Mouse (Mus musculus) myocyte (in vitro differentiated cells): ENCODE measurements around the gene Kalrn.

Experiments
- E2F4 ChIP-seq: IDR thresholded peaks from one replicate; pipeline ENCODE4 v1.6.1; 2011; ENCODE audit warnings: mild to moderate bottlenecking, control low read depth, moderate library complexity; ENCODE audit not compliant: insufficient read depth
- MAX ChIP-seq: IDR thresholded peaks from one replicate; pipeline ENCODE4 v1.6.1; 2011; ENCODE audit warnings: low read depth, mild to moderate bottlenecking, control low read depth
- MYOD1 ChIP-seq, 3 experiments: IDR thresholded peaks; one replicate each; pipeline ENCODE4 v1.6.1; 2011; ENCODE audit warnings: control low read depth in 2 of 3, low read depth in 2 of 3, mild to moderate bottlenecking in 2 of 3, moderate library complexity in 1 of 3; ENCODE audit not compliant: insufficient read length in 2 of 3, control insufficient read depth in 1 of 3
- POLR2A ChIP-seq: IDR thresholded peaks from one replicate; pipeline ENCODE4 v1.6.1; 2011; ENCODE audit warnings: low read depth, mild to moderate bottlenecking, control low read depth, moderate library complexity; ENCODE audit not compliant: insufficient read length
- POLR2AphosphoS2 ChIP-seq: IDR thresholded peaks from one replicate; pipeline ENCODE4 v1.6.1; 2011; ENCODE audit warnings: low read depth, control low read depth; ENCODE audit not compliant: insufficient read length
- SRF ChIP-seq: IDR thresholded peaks from one replicate; pipeline ENCODE4 v1.6.1; 2011; ENCODE audit warnings: low read depth; ENCODE audit not compliant: control insufficient read depth, insufficient read length
- TCF12 ChIP-seq: IDR thresholded peaks from one replicate; pipeline ENCODE4 v1.6.1; 2011; ENCODE audit warnings: mild to moderate bottlenecking, control low read depth; ENCODE audit not compliant: poor library complexity, insufficient read depth, severe bottlenecking
- USF1 ChIP-seq: IDR thresholded peaks from one replicate; pipeline ENCODE4 v1.6.1; 2011; ENCODE audit warnings: low read depth, mild to moderate bottlenecking, control low read depth, moderate library complexity

DNA sequence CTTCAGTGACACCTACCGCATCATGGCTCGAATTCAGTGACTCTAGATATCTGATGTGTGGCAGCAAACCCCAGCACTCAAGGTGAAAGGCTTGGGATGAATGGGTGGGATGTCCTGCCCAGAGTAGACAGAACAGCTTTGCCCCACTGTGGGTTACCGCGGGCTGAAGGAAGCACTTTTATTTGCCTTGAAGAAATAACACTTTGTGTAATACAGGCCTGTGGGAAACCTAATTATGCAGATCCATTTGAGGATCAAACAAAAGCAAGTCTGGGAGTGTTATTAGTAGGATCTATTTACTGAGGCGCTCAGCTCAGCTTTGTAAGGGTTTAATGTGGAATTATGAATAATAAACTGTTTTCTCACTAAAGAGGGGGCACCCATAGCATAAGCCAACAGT lies 406.3 kb downstream of the Kalrn start:
- TF ChIP-seq POLR2A (no peak), MYOD1 (IDR thresholded peaks at IDR 0.05; ENCODE audit: control insufficient read depth in 1 of 3, insufficient read length in 2 of 3, low read depth in 2 of 3) (no peak), TCF12 (no peak), E2F4 (no peak), USF1 (no peak), MAX (no peak), SRF (no peak), POLR2AphosphoS2 (no peak)
